Mouse (Mus musculus): ENCODE results near the gene Drd2.

DNA sequence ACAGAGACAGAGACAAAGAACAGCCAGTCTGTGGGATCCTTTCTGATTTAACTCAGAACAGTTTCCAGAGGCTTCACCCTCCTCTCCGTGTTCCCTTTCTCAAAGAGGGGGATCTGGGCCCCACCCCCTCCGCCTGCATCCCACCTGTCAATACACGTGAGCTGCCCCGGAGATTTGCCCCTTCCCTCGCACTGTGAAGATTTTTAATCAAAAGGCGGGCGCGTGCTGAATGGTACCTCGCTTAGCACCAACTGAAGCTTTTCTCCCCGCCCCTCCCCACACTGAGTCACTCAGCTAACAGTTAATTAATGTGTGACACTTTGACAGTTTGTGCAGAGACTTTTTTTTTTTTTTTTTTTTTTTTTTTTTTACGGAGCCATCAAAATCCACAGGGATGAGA is 45.7 kb downstream of the Drd2 start:
- no peak for TF ChIP-seq CTCF (IDR thresholded peaks at IDR 0.05; ENCODE audit: low read depth, low read length)
- no peak for TF ChIP-seq POLR2A (IDR thresholded peaks at IDR 0.05; ENCODE audit: extremely low read depth, insufficient read depth, low read length)
